Mouse (Mus musculus) bone marrow macrophage, adult 2 months (primary cell): ENCODE measurements around the gene Scn4b.

Experiments
- CTCF ChIP-seq: IDR thresholded peaks from 2 replicates; pipeline ENCODE4 v1.5.1; 2012; ENCODE audit warnings: low read depth, mild to moderate bottlenecking, low read length, moderate library complexity
- POLR2A ChIP-seq: IDR thresholded peaks from 2 replicates; pipeline ENCODE4 v1.6.1; 2012; ENCODE audit warnings: mild to moderate bottlenecking, low read depth, low read length, borderline replicate concordance

GRCm38 (mm10) chr9:45183266-45183665, 45.1 kb downstream of the Scn4b start:
- no peak for TF ChIP-seq CTCF
- no peak for TF ChIP-seq POLR2A
